Mouse (Mus musculus): Measurements from ENCODE around the gene Cox19.

DNA sequence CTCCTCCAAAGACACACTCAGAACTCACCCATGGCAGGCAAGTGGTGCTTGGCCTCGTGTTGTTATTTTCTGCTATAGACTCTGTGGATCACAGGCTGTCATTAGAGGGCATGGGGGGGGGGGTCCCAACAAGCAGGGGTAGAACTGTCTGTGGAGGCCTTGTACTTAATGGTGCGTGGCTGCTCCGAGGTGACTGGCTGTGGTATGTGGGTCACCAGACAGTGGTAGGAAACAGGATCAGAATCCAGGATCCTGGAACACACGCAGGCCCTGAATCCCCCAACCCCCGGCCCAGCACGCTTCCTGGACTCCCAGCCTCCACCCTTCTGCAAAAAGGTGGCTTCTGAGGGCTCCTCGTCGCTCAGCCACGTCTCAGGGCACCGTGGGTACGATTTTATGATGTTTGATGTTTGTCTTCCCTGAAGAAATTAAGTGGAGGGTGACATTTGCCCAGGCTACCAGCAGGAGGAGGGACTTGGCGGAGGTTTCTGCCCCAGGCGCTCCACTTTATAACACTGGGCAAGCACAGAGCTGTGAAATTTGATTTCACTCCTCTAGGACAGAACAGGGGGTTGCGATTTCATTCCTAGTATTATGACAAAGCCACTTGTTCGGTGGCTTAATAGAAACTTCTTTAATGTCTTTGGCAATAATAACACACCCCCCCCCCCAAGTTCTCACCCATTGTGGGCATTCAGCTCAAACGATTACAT is 17.8 kb downstream of the Cox19 start:
- TF ChIP-seq POLR2A (IDR thresholded peaks at IDR 0.05; ENCODE audit: extremely low read depth, insufficient read depth, low read length) (no peak), CTCF (IDR thresholded peaks at IDR 0.05; ENCODE audit: extremely low read depth, insufficient read depth, low read length) (no peak)
